1 mouse cellular context compared by ENCODE assay signal in the genomic region with DNA sequence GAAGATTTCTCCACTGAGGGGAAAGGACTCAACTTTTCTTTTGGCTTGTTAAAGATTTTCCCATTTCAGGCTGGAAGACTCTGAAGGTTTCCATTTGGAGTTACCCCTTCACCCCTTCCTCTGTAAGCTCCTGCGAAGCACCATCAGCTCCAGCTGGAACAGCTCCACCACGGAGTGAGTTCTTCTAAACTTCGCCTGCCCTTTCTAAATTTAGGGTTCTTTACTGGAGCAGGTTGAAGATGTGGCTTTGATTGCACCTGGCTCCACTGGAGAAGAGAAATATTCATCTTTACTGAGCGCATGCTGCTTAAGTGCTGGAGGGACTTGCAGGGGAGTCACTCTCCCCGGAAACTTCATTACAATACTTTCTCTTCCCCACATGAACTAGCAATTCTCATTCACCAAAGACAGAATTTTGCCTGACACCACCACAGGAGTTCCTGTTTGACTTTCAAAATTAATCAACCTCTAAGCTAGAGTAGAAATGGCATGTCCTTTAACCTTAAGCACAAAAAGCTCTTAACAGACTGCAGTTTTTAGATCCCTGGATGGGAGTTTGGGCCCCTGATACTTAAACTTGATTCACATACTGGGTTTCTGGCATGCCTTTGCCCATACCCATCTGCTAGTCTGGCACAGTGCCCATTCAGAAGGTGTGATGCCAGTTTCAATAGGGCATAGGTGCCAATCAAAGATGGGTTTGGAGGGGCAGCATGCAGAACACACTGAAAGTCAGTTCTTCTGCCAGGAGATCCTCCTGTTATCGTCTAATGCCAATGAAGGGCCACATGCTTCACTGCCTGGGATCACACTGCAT.
TF ChIP-seq lines count a peak whose summit lies in the region.

No protein-coding gene starts in this region.

TF ChIP-seq in CH12.LX, 34 proteins besides CTCF, POLR2A, EP300 and RAD21 (continued from another document):
- TF ChIP-seq MEF2A (IDR thresholded peaks at IDR 0.05; ENCODE audit: borderline replicate concordance, low read depth, low read length): peak; percentile 97
- no peak for TF ChIP-seq POLR2AphosphoS2 (IDR thresholded peaks at IDR 0.05; ENCODE audit: low read depth, low read length)
- 0 out of 2 replicates have a peak, but pooled peaks have one; percentile 40 for TF ChIP-seq NRF1 (IDR thresholded peaks at IDR 0.05; ENCODE audit: low read depth, low read length)
- TF ChIP-seq ELF1 (IDR thresholded peaks at IDR 0.05; ENCODE audit: low read depth, low read length): peak; percentile 78
- peak; percentile 83 for TF ChIP-seq MXI1 (IDR thresholded peaks at IDR 0.05; ENCODE audit: low read depth, low read length)
- TF ChIP-seq RCOR1 (conservative IDR thresholded peaks at IDR 0.05; ENCODE audit: low read depth, low read length): peak; percentile 99
- TF ChIP-seq CHD2 (IDR thresholded peaks at IDR 0.05; ENCODE audit: low read length): peak; percentile 89
- TF ChIP-seq MYC (IDR thresholded peaks at IDR 0.05; ENCODE audit: low read depth, low read length): peak; percentile 92
- TF ChIP-seq GABPA (IDR thresholded peaks at IDR 0.05; ENCODE audit: insufficient replicate concordance, low read depth, low read length): no peak
- TF ChIP-seq ZNF384 (IDR thresholded peaks at IDR 0.05; ENCODE audit: low read depth, low read length): peak; percentile 64
- TF ChIP-seq TBP (conservative IDR thresholded peaks at IDR 0.05; ENCODE audit: low read depth, low read length): 0 out of 2 replicates have a peak, but pooled peaks have one; percentile 18
- peak; percentile 63; the same call in 1 of the 2 replicates for TF ChIP-seq HCFC1 (IDR thresholded peaks at IDR 0.05; ENCODE audit: low read depth, low read length)
- TF ChIP-seq ZKSCAN1 (IDR thresholded peaks at IDR 0.05; ENCODE audit: borderline replicate concordance, low read depth, low read length): no peak
- TF ChIP-seq MAFK (IDR thresholded peaks at IDR 0.05; ENCODE audit: insufficient replicate concordance, low read length): peak; percentile 98
- TF ChIP-seq JUND (conservative IDR thresholded peaks at IDR 0.05; ENCODE audit: low read depth, low read length): peak; percentile 98
- TF ChIP-seq CHD1 (IDR thresholded peaks at IDR 0.05; ENCODE audit: low read depth, low read length): no peak
- peak; percentile 63; the same call in 1 of the 2 replicates for TF ChIP-seq ZMIZ1 (IDR thresholded peaks at IDR 0.05; ENCODE audit: low read depth, low read length)
- TF ChIP-seq ZC3H11A (IDR thresholded peaks at IDR 0.05; ENCODE audit: low read depth, low read length): no peak
- TF ChIP-seq JUN (IDR thresholded peaks at IDR 0.05; ENCODE audit: insufficient read depth, low read depth, low read length): peak; percentile 97
- peak; percentile 77 for TF ChIP-seq MAZ (IDR thresholded peaks at IDR 0.05; ENCODE audit: low read depth, low read length)
- TF ChIP-seq ETS1 (conservative IDR thresholded peaks at IDR 0.05; ENCODE audit: low read depth, low read length): peak; percentile 95
- TF ChIP-seq SIN3A (IDR thresholded peaks at IDR 0.05; ENCODE audit: low read length): peak; percentile 93
- TF ChIP-seq KAT2A (IDR thresholded peaks at IDR 0.05; ENCODE audit: insufficient replicate concordance, low read length): 0 out of 2 replicates have a peak, but pooled peaks have one; percentile 50
- peak; percentile 100 for TF ChIP-seq IRF4 (IDR thresholded peaks at IDR 0.05; ENCODE audit: low read depth, low read length)
- TF ChIP-seq NELFE (IDR thresholded peaks at IDR 0.05; ENCODE audit: low read depth, low read length): peak; percentile 30; the same call in 1 of the 2 replicates
- peak; percentile 93 for TF ChIP-seq TCF12 (IDR thresholded peaks at IDR 0.05; ENCODE audit: low read depth, low read length)
- peak; percentile 79; the same call in 1 of the 2 replicates for TF ChIP-seq E2F4 (IDR thresholded peaks at IDR 0.05; ENCODE audit: insufficient replicate concordance, low read depth, low read length)
